Mouse (Mus musculus) embryonic stem cell, embryonic (primary cell): Measurements from ENCODE around the gene Phf1.

ENCODE experiments used
- CTCF ChIA-PET, 4 experiments: fragments of 300-600 bp in 2 of 4; fragments of 350-600 bp in 2 of 4; sonication (Branson Sonifier 250); formaldehyde crosslinking; loops; one replicate each; lab custom pipeline; 2022; ENCODE audit warnings: inconsistent platforms in 2 of 4; lab: Charles Lee
- POLR2A ChIA-PET, 4 experiments: fragments of 300-600 bp in 2 of 4; fragments of 350-600 bp in 2 of 4; sonication (Branson Sonifier 250); formaldehyde crosslinking; loops; one replicate each; lab custom pipeline; 2022; ENCODE audit warnings: antibody characterized with exemption in 4 of 4, inconsistent platforms in 1 of 4; lab: Charles Lee

The Phf1 gene

GRCm38 (mm10) chr17:26972703-26973574 lies 40.1 kb downstream of the Phf1 start, which contains the start of gene Zbtb9:
Gene Zbtb9, plus strand, starts transcription at chr17:26973167.
- ChIA-PET CTCF (interaction anchor here in 3 of 4 experiments (0.6 to 1.7 kb wide), 22 partner anchors 17 to 310 kb away, joined by 3 to 7 read pairs (median 3); partner anchors contain the start of genes Atp6v0e (in 1 of the 3), Bak1 (in 1 of the 3), Cuta (in 1 of the 3) and Kifc5b (in 1 of the 3)), POLR2A (interaction anchor here (0.5 to 2.9 kb wide), 69 partner anchors 8 to 1351 kb away, joined by 3 to 26 read pairs (median 3); partner anchors contain the start of genes Cuta (in 3 of the 4), Hmga1 (in 2 of the 4), Kifc5b (in 2 of the 4) and Bak1 (in 1 of the 4))

DNA sequence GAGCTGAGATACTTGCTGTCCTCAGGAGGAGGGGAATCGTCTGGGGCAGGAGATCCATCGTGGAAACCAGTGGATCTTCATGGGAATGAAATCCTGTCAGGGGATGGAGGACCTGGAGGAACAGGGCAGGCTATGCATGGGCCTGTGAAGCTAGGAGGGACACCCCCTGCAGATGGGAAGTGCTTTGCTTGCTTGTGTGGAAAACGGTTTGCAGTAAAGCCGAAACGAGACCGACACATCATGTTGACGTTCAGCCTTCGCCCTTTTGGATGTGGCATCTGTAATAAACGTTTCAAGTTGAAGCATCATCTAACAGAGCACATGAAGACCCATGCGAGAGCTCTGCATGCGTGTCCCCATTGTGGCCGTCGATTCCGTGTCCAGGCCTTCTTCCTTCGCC lies 41.7 kb downstream of the Phf1 start:
- POLR2A ChIA-PET: interaction anchor here (0.6 to 2.9 kb wide), 11 partner anchors 11 to 266 kb away, joined by 3 to 26 read pairs (median 4); no protein-coding TSS in a partner anchor
- CTCF ChIA-PET: interaction anchor here in 1 of 4 experiments (1.1 kb wide), 1 partner anchor 79 kb away, joined by 3 read pairs; no protein-coding TSS in a partner anchor

- POLR2A ChIA-PET: interaction anchor here in 2 of 4 experiments (1.3 to 2.9 kb wide), 4 partner anchors 12 to 22 kb away, joined by 4 to 26 read pairs (median 13); no protein-coding TSS in a partner anchor
- CTCF ChIA-PET: interaction anchor here in 1 of 4 experiments (1.1 kb wide), 1 partner anchor 80 kb away, joined by 3 read pairs; no protein-coding TSS in a partner anchor
Observed at GRCm38 (mm10) chr17:26975415-26975814, 42.6 kb downstream of the Phf1 start.

- ChIA-PET CTCF (interaction anchor here in 1 of 4 experiments (0.6 to 1.8 kb wide), 2 partner anchors 17 to 131 kb away, joined by 3 to 4 read pairs; no protein-coding TSS in a partner anchor), POLR2A (interaction anchor here in 2 of 4 experiments (0.7 to 1.5 kb wide), 5 partner anchors 15 to 110 kb away, joined by 3 to 4 read pairs (median 4); no protein-coding TSS in a partner anchor)
Observed at GRCm38 (mm10) chr17:26977354-26977753, 44.5 kb downstream of the Phf1 start.

DNA sequence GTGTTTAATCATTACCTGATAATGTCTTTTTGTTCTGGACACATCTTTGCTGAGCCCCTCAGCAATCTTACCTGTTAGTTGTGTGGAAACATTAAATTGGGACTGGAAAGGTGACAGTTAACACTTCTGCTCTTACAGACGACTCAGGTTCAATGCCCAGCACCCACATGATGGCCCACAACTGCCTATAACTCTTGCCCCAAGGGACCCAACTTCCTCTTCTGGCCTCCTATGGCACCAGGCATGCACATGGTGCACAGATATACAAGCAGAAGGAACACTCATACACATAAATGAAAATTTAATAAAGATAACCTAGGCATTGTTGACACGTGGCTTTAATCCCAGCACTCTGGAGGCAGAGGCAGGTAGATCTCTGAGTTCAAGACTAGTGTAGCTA lies 46.6 kb downstream of the Phf1 start:
- ChIA-PET POLR2A (interaction anchor here in 1 of 4 experiments (0.7 kb wide), 1 partner anchor 34 kb away, joined by 3 read pairs; no protein-coding TSS in a partner anchor), CTCF (no interaction called here)

DNA sequence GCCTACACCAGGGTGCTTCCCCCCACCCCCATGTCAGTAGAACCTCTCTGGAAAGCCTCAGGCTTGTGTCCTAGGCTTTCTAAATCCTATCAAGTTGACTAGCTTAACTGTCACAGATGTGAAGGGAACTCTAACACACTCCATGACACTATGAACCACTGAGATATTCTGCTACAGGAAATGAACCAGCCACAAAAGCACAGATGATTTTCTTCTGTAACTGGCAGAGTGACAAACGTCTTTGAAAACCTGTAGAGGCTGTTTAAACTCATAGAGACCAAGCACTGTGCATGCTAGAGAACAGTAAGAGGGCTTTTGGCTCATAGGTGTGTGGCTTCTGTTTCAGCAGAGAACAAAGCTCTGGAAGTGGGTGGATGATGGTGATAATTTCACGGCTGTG lies 48.2 kb downstream of the Phf1 start:
- POLR2A ChIA-PET: interaction anchor here in 2 of 4 experiments (1.1 to 2.4 kb wide), 5 partner anchors 8 to 25 kb away, joined by 3 to 7 read pairs (median 4); partner anchors contain the start of gene Zbtb9 (in 2 of the 2)
- CTCF ChIA-PET: no interaction called here

- ChIA-PET POLR2A (interaction anchor here in 2 of 4 experiments (0.7 to 2.4 kb wide), 6 partner anchors 10 to 267 kb away, joined by 3 to 7 read pairs (median 4); partner anchors contain the start of genes Cuta (in 1 of the 2) and Zbtb9 (in 1 of the 2)), CTCF (interaction anchor here in 3 of 4 experiments (0.6 to 1.4 kb wide), 3 partner anchors 18 to 1578 kb away, joined by 3 to 4 read pairs (median 4); no protein-coding TSS in a partner anchor)
Observed at GRCm38 (mm10) chr17:26983382-26983781, 50.5 kb downstream of the Phf1 start.

DNA sequence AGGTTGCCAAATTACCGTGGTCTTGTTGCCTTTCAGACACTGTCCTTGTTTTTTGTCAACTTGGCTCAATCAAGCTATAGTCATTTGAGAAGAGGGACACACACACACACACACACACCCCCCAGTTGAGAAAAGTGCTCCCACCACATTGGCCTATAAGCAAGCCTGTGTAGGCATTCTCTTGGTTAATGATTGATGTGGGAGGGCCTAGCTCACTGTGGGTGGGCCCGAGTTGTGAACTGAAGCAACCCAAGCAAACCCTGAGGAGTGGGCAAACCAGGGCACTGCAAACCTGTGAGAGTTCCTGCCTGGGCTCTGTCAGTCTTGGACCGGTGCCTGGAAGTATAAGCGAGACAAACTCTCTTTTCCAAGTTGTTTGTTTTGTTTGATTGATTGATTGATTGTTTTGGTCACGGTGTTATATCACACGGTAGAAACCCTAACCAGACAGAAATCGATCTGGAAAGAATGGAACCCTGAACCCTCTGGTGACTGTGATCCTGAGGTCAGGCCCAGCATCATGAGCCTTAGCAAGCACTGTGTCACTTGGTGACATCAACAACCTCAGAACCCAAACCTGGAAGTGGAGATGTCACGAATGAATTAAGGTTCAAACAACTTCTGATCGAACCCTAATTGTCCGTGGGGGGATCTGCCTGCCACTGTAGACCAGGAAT lies 52.8 kb downstream of the Phf1 start:
- CTCF ChIA-PET: interaction anchor here in 2 of 4 experiments (0.5 to 0.7 kb wide), 2 partner anchors 84 to 702 kb away, joined by 3 to 4 read pairs; no protein-coding TSS in a partner anchor
- POLR2A ChIA-PET: interaction anchor here in 2 of 4 experiments (0.6 to 1.9 kb wide), 4 partner anchors 9 to 13 kb away, joined by 3 to 11 read pairs (median 4); partner anchors contain the start of gene Zbtb9 (in 1 of the 2)
